Mouse (Mus musculus): ENCODE measurements around the gene Zfp276.
"Not testable (repeated sequence)": the region's sequence is repeated elsewhere in the genome, so short reads cannot be mapped to it uniquely, and the experiment has no call there.

Gene Zfp276

GRCm38 (mm10) chr8:123254099-123254885 is at the start of gene Zfp276, which contains the start of gene Vps9d1:
Zfp276 (plus strand) TSS chr8:123254195.
Vps9d1 (minus strand) TSS chr8:123254348.
- DNase-seq (ENCODE audit: low spot score), result peak; percentile 88

GRCm38 (mm10) chr8:123211876-123212275 is 42.1 kb upstream of the Zfp276 start:
- no peak for DNase-seq (ENCODE audit: low spot score)

DNA sequence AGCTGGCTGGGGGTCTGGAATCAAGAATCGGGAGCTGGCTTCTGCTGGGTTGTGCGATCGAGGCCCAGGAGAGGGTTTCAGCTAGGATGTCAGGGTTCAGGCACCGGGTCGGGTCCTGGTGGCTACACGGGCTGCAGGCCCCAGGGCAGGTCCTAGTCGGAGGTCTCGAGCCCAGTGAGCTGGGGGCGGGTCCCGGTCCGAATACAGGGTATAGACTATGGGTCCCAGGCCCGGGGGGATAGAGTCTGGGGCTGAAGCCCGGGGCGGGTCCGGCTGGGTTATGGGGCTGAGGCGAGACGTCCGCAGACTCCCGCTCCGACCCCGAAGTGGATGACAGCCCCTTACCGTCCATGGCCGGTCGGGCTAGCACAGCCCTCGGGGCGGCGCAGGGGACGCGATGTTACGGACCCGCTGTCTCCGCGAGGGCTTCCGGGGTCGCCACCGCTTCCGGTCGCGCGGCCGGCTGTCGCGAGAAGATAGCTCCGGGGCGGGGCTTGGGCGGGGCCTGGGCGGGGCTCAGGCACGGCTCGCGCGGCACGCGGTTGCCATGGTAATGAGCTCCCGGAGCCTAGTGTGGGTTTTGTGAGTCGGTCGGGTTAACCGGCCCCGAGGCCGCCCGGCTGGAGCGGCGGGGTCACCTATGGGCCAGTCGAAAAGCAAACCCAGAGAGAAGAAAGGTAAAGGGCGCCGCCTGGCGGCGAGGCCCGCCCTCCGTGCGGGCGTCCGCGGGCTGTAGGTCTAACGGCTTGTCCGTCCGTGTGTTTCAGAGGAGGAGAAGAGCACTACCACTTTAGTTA is 41.5 kb upstream of the Zfp276 start, which contains the start of the genes Chmp1a and Spata33:
TSS of gene Chmp1a (minus strand) at position 443 of the 797 bp plus-strand sequence.
TSS of gene Spata33 (plus strand) at position 512 of the 797 bp plus-strand sequence.
- peak; percentile 93 for DNase-seq (ENCODE audit: low spot score)

- no peak for DNase-seq (ENCODE audit: low spot score)
These were observed 40.8 kb upstream of the Zfp276 start for GRCm38 (mm10) chr8:123213118-123213772.

- DNase-seq (ENCODE audit: low spot score), result no peak
These were observed 38.6 kb upstream of the Zfp276 start for GRCm38 (mm10) chr8:123215430-123215829.

GRCm38 (mm10) chr8:123220917-123221316 is 33.1 kb upstream of the Zfp276 start:
- DNase-seq (ENCODE audit: low spot score), result no peak

DNA sequence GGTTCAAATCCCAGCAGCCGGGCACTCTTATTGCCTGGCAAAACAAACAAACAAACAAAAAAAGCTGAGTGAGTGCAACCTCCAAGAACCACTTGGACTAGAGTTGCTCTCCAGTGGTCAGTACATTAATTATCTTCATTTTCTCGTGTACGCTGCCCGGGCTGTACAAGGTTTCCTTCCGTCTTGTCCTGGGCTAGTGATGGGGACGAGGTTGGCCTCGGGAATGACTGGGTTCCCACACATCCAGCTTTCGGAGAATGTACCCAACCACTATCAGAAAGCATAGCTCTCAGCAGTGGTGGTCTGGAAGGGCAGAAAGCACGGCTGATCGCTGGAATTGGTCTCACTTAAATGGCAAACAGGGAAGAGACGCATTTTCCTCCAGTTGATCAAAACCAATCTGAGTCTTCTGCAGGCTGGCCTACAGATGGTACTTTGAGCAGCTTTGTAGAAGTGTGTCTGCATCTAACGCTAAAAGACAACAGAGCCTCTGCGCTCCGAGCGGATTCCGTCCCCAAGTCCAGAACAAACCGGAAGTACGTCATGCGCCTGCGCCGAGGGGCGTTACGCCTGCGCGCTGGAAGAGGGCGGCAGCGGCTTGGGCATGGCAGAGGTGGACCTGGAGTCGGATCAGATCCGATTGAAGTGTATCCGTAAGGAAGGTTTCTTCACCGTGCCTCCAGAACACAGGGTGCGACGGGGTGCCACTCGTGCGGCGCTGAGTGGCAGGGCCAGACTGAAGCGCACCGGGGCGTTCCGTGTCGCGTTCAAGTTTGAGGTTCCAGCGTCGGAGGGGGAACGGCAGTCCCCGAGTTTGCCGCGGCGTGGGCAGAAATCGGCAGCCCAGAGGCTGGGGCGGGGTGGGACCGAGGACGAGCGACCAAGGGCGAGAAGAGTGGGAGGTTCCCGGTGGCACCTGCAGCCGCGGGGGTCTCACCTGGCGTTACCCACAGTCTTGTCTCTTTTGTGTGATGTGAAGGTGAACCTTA is 29.4 kb upstream of the Zfp276 start, which contains the start of gene Cdk10:
TSS of gene Cdk10 (plus strand) at position 565 of the 989 bp plus-strand sequence.
- DNase-seq (ENCODE audit: low spot score), result peak; percentile 92

DNA sequence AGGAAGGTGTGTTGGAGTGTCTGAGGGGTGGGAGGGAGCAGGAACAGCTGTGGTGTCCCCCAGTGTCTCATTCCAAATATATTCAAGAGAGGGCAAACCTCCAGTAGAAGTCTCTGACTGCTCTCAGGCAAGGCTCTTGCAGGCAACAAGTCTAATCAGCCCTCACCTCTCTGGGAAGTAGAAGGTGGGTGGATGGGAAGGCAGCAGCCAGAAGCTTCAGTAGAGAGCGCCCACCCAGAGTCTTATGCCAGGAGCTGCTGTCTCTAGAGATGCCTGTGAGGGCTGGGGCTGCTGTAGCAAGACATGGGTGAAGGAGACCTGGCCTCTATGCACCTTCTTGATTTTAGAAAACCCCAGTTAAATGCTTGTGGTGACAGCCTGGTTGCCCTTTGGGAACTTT is 25.6 kb upstream of the Zfp276 start:
- no peak for DNase-seq (ENCODE audit: low spot score)

DNA sequence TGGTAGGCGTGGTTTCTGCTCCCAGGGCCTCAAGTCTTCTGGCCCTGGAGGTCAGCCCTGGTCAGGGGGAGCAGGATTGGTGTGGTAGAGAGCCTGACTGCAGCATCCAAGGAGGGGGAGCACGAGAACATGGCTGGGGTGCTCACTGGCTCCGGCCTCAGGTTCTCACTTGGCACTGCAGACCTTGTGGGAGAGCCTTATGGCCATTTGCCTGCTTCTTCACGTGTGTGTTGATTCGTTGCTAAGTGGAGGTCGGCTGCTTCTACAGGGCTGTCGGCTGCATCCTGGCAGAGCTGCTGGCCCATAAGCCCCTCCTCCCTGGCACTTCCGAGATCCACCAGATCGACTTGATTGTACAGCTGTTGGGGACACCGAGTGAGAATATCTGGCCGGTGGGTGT is 23.7 kb upstream of the Zfp276 start:
- not testable (repeated sequence) for DNase-seq (ENCODE audit: low spot score)

GRCm38 (mm10) chr8:123231742-123232141 is 22.3 kb upstream of the Zfp276 start:
- DNase-seq (ENCODE audit: low spot score), result no peak

- no peak for DNase-seq (ENCODE audit: low spot score)
These were observed 21.4 kb upstream of the Zfp276 start for GRCm38 (mm10) chr8:123232553-123232952.

- no peak for DNase-seq (ENCODE audit: low spot score)
These were observed 20.7 kb upstream of the Zfp276 start for GRCm38 (mm10) chr8:123233300-123233699.

GRCm38 (mm10) chr8:123233760-123234159 is 20.2 kb upstream of the Zfp276 start:
- DNase-seq (ENCODE audit: low spot score), result no peak

DNA sequence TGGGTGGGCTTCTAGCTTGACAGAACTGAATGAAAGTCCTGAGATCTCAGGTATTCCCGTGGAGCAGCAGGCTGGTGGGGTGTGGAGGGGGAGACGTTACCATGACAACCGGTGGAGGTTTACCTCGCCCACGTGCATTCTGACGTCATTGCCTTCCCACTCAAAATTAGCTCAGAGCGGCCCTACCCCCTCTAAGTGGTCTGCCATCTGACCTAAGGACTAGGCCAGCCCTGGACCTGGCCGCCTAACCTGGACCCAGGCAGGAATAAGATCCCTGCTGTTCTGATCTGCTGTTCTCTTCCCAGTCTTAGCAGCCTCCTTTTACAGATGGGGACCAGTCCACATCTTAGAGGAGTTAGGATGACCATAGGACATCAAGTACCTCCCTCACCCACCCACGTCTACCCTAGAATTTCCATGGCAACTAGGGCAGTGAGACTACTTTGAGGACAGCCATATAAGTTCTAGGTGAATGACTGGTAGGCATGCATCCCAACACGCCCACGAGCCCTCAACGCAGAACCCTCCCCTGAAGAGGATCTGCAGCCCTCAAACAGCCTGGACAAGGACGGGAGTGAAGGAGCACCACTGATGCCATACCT is 19.0 kb upstream of the Zfp276 start:
- DNase-seq (ENCODE audit: low spot score), result no peak

GRCm38 (mm10) chr8:123235520-123236497 is 18.2 kb upstream of the Zfp276 start, which contains the start of gene Spata2l:
Spata2l (minus strand) TSS chr8:123236233.
- DNase-seq (ENCODE audit: low spot score), result peak; percentile 87

DNA sequence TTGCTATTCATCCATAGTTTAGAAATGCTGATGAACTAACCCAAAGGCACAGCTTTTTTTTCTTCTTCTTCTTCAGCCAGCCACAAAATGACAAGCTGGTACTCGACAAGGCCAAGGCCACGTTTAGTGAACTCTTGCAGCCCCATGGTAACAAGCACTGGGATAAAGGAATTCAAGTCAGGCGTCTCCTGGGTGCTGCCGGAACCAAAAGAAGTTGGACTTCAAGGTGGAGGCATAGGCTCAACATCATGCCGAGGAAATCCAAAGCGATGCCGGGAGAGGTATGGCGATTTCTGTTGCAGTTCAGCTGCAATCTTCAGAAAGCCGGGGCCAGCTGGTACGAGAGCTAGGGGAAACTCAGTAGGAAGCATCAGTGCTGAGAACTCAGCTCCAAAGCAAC is 14.6 kb upstream of the Zfp276 start:
- DNase-seq (ENCODE audit: low spot score), result no peak

DNA sequence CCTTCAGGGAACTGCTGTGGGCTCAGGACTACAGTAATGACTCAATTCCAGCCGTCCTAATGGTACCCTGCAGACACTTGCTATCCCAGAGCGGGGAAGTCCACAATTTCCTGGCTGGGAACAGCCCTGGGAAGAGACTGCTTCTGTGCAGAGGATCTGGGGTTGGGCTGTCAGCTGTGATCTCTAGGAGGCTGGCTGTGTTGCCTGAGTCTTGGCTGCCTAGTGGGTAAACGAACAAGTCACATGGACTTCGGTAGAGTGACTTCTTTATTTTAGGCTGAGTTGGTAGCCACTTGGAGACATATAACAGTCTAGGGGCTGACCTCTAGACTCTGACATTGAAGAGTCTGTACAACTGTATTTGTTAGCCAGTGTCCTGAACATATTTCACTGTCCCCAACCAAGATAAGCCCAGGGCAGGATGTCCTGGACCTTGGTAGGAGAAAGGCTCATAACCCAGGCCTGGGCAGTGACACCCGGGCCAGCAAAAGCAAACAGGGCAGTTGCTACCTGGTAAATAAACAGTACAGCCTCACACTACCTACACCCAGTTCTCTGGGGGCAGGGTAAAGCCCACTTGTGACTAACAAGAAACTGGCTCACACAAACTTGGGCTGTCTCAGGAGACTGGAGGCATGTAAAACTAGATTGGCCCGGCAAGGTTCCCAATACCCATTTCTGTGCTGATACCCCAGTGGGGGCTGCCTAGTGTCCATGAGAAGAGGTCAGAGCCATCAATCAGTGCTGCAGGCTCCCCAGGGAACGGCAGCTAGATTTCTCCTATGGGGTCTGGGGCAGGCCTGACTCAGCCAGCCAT is 11.7 kb upstream of the Zfp276 start:
- no peak for DNase-seq (ENCODE audit: low spot score)

GRCm38 (mm10) chr8:123243053-123243452 is 10.9 kb upstream of the Zfp276 start:
- no peak for DNase-seq (ENCODE audit: low spot score)
